Mouse (Mus musculus): ENCODE measurements around the gene Kalrn.

Gene Kalrn

DNA sequence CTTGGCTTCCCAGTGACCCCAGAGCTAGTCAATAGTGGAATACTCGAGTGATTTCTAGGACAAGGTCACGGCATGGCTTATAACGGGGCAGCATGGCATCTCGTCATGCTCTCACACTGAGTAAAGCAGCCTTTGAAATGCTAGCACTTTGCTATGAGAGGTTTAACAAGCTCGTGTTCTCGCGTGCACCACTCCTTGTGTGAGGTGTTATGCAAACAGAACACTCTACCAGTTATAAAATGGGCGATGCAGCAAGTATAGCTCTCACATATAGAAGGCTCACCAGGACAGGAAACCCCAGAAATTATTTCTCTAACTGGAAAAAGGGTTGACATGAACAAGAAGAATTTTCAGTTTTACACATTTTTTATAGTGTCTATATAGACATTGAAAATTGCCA lies 431.7 kb downstream of the Kalrn start:
- Histone ChIP-seq H3K4me3 (replicated peaks; ENCODE audit: low read length) (no peak overlapping the region), H3K27me3 (ENCODE audit: insufficient read depth, low read length) (no peaks in the 10 kb centered on the region), H3K36me3 (ENCODE audit: insufficient read depth, low read length) (no peaks in the 10 kb centered on the region), H3K9me3 (ENCODE audit: low read length) (no peaks in the 10 kb centered on the region), H3K4me1 (replicated peaks; ENCODE audit: low read depth, low read length) (no peaks in the 10 kb centered on the region)
- no peak for TF ChIP-seq NANOG (IDR thresholded peaks at IDR 0.05; ENCODE audit: borderline replicate concordance, low read length)
- TF ChIP-seq CTCF (conservative IDR thresholded peaks at IDR 0.05; ENCODE audit: low read length): no peak
- no peak for TF ChIP-seq POU5F1 (IDR thresholded peaks at IDR 0.05; ENCODE audit: borderline replicate concordance, low read length)

DNA sequence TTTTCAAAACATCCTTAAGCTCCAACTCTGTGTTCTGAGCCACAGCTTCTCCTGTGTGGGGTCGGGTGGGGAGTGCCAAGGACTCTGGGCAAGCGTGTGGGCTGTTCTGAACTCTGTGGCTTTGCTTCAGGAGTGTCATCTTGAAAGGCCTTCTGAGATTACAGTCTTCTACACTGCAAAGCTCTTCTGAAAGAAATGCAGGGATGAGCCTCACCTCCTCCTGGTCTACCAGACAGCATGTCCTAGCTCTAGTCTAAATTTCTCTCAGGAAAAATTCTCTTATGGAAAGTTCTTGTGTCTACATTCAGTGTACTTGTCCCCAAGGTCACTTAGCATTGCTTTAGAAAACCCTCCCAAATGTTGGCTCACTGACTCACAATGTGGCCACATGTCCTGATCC lies 438.3 kb downstream of the Kalrn start:
- no peak overlapping the region for H3K4me3 ChIP-seq (replicated peaks; ENCODE audit: low read length)
- H3K36me3 ChIP-seq (ENCODE audit: insufficient read depth, low read length): no peaks in the 10 kb centered on the region
- TF ChIP-seq POU5F1 (IDR thresholded peaks at IDR 0.05; ENCODE audit: borderline replicate concordance, low read length) (no peak), NANOG (IDR thresholded peaks at IDR 0.05; ENCODE audit: borderline replicate concordance, low read length) (no peak), CTCF (conservative IDR thresholded peaks at IDR 0.05; ENCODE audit: low read length) (no peak)
- no peaks in the 10 kb centered on the region for H3K4me1 ChIP-seq (replicated peaks; ENCODE audit: low read depth, low read length)
- no peaks in the 10 kb centered on the region for H3K27me3 ChIP-seq (ENCODE audit: insufficient read depth, low read length)
- H3K9me3 ChIP-seq (ENCODE audit: low read length): no peaks in the 10 kb centered on the region

GRCm38 (mm10) chr16:34134628-34135027 lies 438.7 kb downstream of the Kalrn start:
- Histone ChIP-seq H3K4me1 (replicated peaks; ENCODE audit: low read depth, low read length) (no peaks in the 10 kb centered on the region), H3K9me3 (ENCODE audit: low read length) (no peaks in the 10 kb centered on the region), H3K27me3 (ENCODE audit: insufficient read depth, low read length) (no peaks in the 10 kb centered on the region), H3K36me3 (ENCODE audit: insufficient read depth, low read length) (no peaks in the 10 kb centered on the region), H3K4me3 (replicated peaks; ENCODE audit: low read length) (no peak overlapping the region)
- TF ChIP-seq CTCF (conservative IDR thresholded peaks at IDR 0.05; ENCODE audit: low read length) (no peak), POU5F1 (IDR thresholded peaks at IDR 0.05; ENCODE audit: borderline replicate concordance, low read length) (no peak), NANOG (IDR thresholded peaks at IDR 0.05; ENCODE audit: borderline replicate concordance, low read length) (no peak)

DNA sequence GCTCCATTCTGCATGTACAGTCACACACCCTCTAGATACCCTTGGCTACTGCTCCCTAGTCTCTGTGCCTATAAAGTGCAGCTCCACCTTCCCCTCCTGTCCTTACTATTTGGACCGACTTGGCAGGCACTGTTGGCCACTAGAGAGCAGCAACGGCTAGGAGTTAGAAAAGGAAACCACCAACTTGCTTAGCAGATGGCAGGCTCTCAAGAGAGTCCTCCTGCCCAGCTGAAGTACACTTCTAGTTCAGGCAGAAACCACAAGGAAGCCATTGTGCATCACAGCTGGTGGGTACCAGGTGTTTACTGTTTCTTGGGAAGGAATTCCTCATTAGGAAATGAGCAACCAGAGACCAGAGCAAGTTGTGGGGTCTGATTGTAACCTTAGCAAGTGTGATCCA lies 447.7 kb downstream of the Kalrn start:
- H3K27me3 ChIP-seq (ENCODE audit: insufficient read depth, low read length): peaks cover 5% of the 10 kb centered on the region; the same call in 1 of the 2 replicates

GRCm38 (mm10) chr16:34122486-34122885 lies 450.8 kb downstream of the Kalrn start:
- Histone ChIP-seq H3K4me3 (replicated peaks; ENCODE audit: low read length) (no peak overlapping the region), H3K9me3 (ENCODE audit: low read length) (no peaks in the 10 kb centered on the region), H3K36me3 (ENCODE audit: insufficient read depth, low read length) (no peaks in the 10 kb centered on the region), H3K27me3 (ENCODE audit: insufficient read depth, low read length) (peaks cover 5% of the 10 kb centered on the region; the same call in 1 of the 2 replicates), H3K4me1 (replicated peaks; ENCODE audit: low read depth, low read length) (no peaks in the 10 kb centered on the region)
- TF ChIP-seq POU5F1 (IDR thresholded peaks at IDR 0.05; ENCODE audit: borderline replicate concordance, low read length) (no peak), CTCF (conservative IDR thresholded peaks at IDR 0.05; ENCODE audit: low read length) (no peak), NANOG (IDR thresholded peaks at IDR 0.05; ENCODE audit: borderline replicate concordance, low read length) (no peak)

More for the DNA sequence above, 447.7 kb downstream of the Kalrn start:
- Histone ChIP-seq H3K4me1 (replicated peaks; ENCODE audit: low read depth, low read length) (no peaks in the 10 kb centered on the region), H3K36me3 (ENCODE audit: insufficient read depth, low read length) (no peaks in the 10 kb centered on the region), H3K4me3 (replicated peaks; ENCODE audit: low read length) (no peak overlapping the region), H3K9me3 (ENCODE audit: low read length) (no peaks in the 10 kb centered on the region)
- TF ChIP-seq POU5F1 (IDR thresholded peaks at IDR 0.05; ENCODE audit: borderline replicate concordance, low read length) (no peak), NANOG (IDR thresholded peaks at IDR 0.05; ENCODE audit: borderline replicate concordance, low read length) (no peak), CTCF (conservative IDR thresholded peaks at IDR 0.05; ENCODE audit: low read length) (peak; percentile 56)

DNA sequence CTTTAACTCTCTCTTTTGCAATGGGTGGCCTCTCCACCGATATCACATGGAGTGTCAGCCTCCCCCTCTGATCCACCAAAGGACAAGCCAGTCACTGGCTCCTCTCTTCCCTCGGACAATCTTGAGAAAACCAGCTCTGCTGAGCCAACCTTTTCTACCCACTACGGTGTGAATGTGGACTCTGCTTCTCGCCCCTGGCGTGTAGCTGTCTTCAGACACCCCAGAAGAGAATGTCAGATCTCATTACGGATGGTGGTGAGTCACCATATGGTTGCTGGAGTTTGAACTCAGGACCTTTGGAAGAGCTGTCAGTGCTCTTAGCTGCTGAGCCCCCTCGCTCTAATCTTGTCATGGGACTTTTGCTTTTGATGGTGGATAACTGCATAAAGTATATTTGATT lies 452.0 kb downstream of the Kalrn start:
- Histone ChIP-seq H3K4me3 (replicated peaks; ENCODE audit: low read length) (no peak overlapping the region), H3K36me3 (ENCODE audit: insufficient read depth, low read length) (no peaks in the 10 kb centered on the region), H3K4me1 (replicated peaks; ENCODE audit: low read depth, low read length) (no peaks in the 10 kb centered on the region), H3K27me3 (ENCODE audit: insufficient read depth, low read length) (peaks cover 5% of the 10 kb centered on the region; the same call in 1 of the 2 replicates), H3K9me3 (ENCODE audit: low read length) (no peaks in the 10 kb centered on the region)
- TF ChIP-seq POU5F1 (IDR thresholded peaks at IDR 0.05; ENCODE audit: borderline replicate concordance, low read length): no peak

- Histone ChIP-seq H3K27me3 (ENCODE audit: insufficient read depth, low read length) (peaks cover 5% of the 10 kb centered on the region; the same call in 1 of the 2 replicates), H3K4me1 (replicated peaks; ENCODE audit: low read depth, low read length) (no peaks in the 10 kb centered on the region), H3K9me3 (ENCODE audit: low read length) (no peaks in the 10 kb centered on the region), H3K36me3 (ENCODE audit: insufficient read depth, low read length) (no peaks in the 10 kb centered on the region), H3K4me3 (replicated peaks; ENCODE audit: low read length) (no peak overlapping the region)
- TF ChIP-seq NANOG (IDR thresholded peaks at IDR 0.05; ENCODE audit: borderline replicate concordance, low read length) (no peak), CTCF (conservative IDR thresholded peaks at IDR 0.05; ENCODE audit: low read length) (no peak), POU5F1 (IDR thresholded peaks at IDR 0.05; ENCODE audit: borderline replicate concordance, low read length) (no peak)
Observed at GRCm38 (mm10) chr16:34120801-34121201, 452.5 kb downstream of the Kalrn start.

- Histone ChIP-seq H3K27me3 (ENCODE audit: insufficient read depth, low read length) (peaks cover 5% of the 10 kb centered on the region; the same call in 1 of the 2 replicates), H3K36me3 (ENCODE audit: insufficient read depth, low read length) (no peaks in the 10 kb centered on the region), H3K4me3 (replicated peaks; ENCODE audit: low read length) (no peak overlapping the region), H3K9me3 (ENCODE audit: low read length) (no peaks in the 10 kb centered on the region), H3K4me1 (replicated peaks; ENCODE audit: low read depth, low read length) (no peaks in the 10 kb centered on the region)
- TF ChIP-seq POU5F1 (IDR thresholded peaks at IDR 0.05; ENCODE audit: borderline replicate concordance, low read length) (no peak), CTCF (conservative IDR thresholded peaks at IDR 0.05; ENCODE audit: low read length) (no peak), NANOG (IDR thresholded peaks at IDR 0.05; ENCODE audit: borderline replicate concordance, low read length) (no peak)
Observed at GRCm38 (mm10) chr16:34119844-34120243, 453.5 kb downstream of the Kalrn start.

- no peaks in the 10 kb centered on the region for H3K4me1 ChIP-seq (replicated peaks; ENCODE audit: low read depth, low read length)
- no peak overlapping the region for H3K4me3 ChIP-seq (replicated peaks; ENCODE audit: low read length)
- no peaks in the 10 kb centered on the region for H3K9me3 ChIP-seq (ENCODE audit: low read length)
- no peak for TF ChIP-seq NANOG (IDR thresholded peaks at IDR 0.05; ENCODE audit: borderline replicate concordance, low read length)
- no peak for TF ChIP-seq POU5F1 (IDR thresholded peaks at IDR 0.05; ENCODE audit: borderline replicate concordance, low read length)
- peak; percentile 68 for TF ChIP-seq CTCF (conservative IDR thresholded peaks at IDR 0.05; ENCODE audit: low read length)
- H3K27me3 ChIP-seq (ENCODE audit: insufficient read depth, low read length): peaks cover 5% of the 10 kb centered on the region; the same call in 1 of the 2 replicates
- H3K36me3 ChIP-seq (ENCODE audit: insufficient read depth, low read length): no peaks in the 10 kb centered on the region
Observed at GRCm38 (mm10) chr16:34119370-34119769, 454.0 kb downstream of the Kalrn start.

Data from E14TG2a.4 (cell line).